Mouse (Mus musculus) midbrain, embryonic 10.5 days (tissue): ENCODE results near the gene Slc43a2. TPM values are rescaled to one million over a fixed set of nuclear protein-coding genes. Genes with fewer than 3 reads are reported as not detected.

ENCODE experiments used
- DNase-seq: peaks from one replicate; pipeline ENCODE4 v3.0.0-alpha.2; 2017; ENCODE audit warnings: low spot score
- H3K27ac ChIP-seq: fragments of 300-500 bp; sonication (generic); replicated peaks from 2 replicates; pipeline ENCODE4 v1.5.1; 2016; ENCODE audit warnings: mild to moderate bottlenecking
- H3K27me3 ChIP-seq: fragments of 300-500 bp; sonication (generic); 2 replicates; pipeline ENCODE4 v1.6.1; 2016; ENCODE audit warnings: low read depth, mild to moderate bottlenecking; ENCODE audit not compliant: poor library complexity, severe bottlenecking
- H3K36me3 ChIP-seq: fragments of 300-500 bp; sonication (generic); 2 replicates; pipeline ENCODE4 v1.6.1; 2016; ENCODE audit warnings: mild to moderate bottlenecking, moderate library complexity
- H3K4me1 ChIP-seq: fragments of 300-500 bp; sonication (generic); 2 replicates; pipeline ENCODE4 v1.6.1; 2016
- H3K4me3 ChIP-seq: fragments of 300-500 bp; sonication (generic); 2 replicates; pipeline ENCODE4 v1.5.1; 2016; ENCODE audit warnings: mild to moderate bottlenecking, moderate library complexity
- H3K9me3 ChIP-seq: fragments of 300-500 bp; sonication (generic); replicated peaks from 2 replicates; pipeline ENCODE4 v1.6.1; 2016; ENCODE audit warnings: mild to moderate bottlenecking
- WGBS: fragments of 180-500 bp; shearing (Covaris S2); methylation state at CpG from one replicate; pipeline ENCODE4 v1.1.7; 2016; 5-methylcytosine and 5-hydroxymethylcytosine counted together
- microRNA-seq: library from miRNA; unstranded; fragments of <30 nt; microRNA quantifications from one replicate; pipeline ENCODE4, GENCODE M21; 2017
- polyA plus RNA-seq: library from polyadenylated mRNA; unstranded; fragments of >200 nt; fragmentation: Nextera tagmentation; extraction: Ambion mirVana; gene quantifications from 2 replicates; pipeline ENCODE4 v1.2.1, GENCODE M21; 2016

Gene Slc43a2
- polyA plus RNA-seq, 1 experiment from 2014 or later = 6.5 TPM

GRCm38 (mm10) chr11:75614769-75615168 is 83.3 kb downstream of the Slc43a2 start:
- no peak for DNase-seq
- Histone ChIP-seq H3K36me3 (peaks cover 92% of the 10 kb centered on the region), H3K4me3 (no peak overlapping the region)

GRCm38 (mm10) chr11:75615556-75615955 is 84.1 kb downstream of the Slc43a2 start:
- H3K36me3 ChIP-seq = peaks cover 92% of the 10 kb centered on the region
- no peaks in the 10 kb centered on the region for H3K27me3 ChIP-seq
- WGBS = 90% methylated on average over 2 of the region's 2 CpGs
- DNase-seq = no peak
- H3K4me1 ChIP-seq = no peaks in the 10 kb centered on the region
- no peak overlapping the region for H3K27ac ChIP-seq
- no peaks in the 10 kb centered on the region for H3K9me3 ChIP-seq
- H3K4me3 ChIP-seq = no peak overlapping the region

More at GRCm38 (mm10) chr11:75614769-75615168, 83.3 kb downstream of the Slc43a2 start:
- Histone ChIP-seq H3K9me3 (no peaks in the 10 kb centered on the region), H3K4me1 (no peaks in the 10 kb centered on the region), H3K27me3 (no peaks in the 10 kb centered on the region), H3K27ac (no peak overlapping the region)
- WGBS = 93% methylated on average over 1 of the region's 1 CpGs

- no peak overlapping the region for H3K27ac ChIP-seq
- H3K27me3 ChIP-seq = no peaks in the 10 kb centered on the region
- H3K4me3 ChIP-seq = no peak overlapping the region
- 81% methylated on average over 5 of the region's 5 CpGs for WGBS
- H3K4me1 ChIP-seq = no peaks in the 10 kb centered on the region
- H3K36me3 ChIP-seq = peaks cover 88% of the 10 kb centered on the region
- no peaks in the 10 kb centered on the region for H3K9me3 ChIP-seq
- DNase-seq = no peak
Observed at GRCm38 (mm10) chr11:75619133-75619532, 87.6 kb downstream of the Slc43a2 start.

GRCm38 (mm10) chr11:75620136-75620780 is 88.8 kb downstream of the Slc43a2 start:
- peaks cover 84% of the 10 kb centered on the region for H3K36me3 ChIP-seq
- WGBS = 91% methylated on average over 12 of the region's 12 CpGs
- H3K4me1 ChIP-seq = no peaks in the 10 kb centered on the region

GRCm38 (mm10) chr11:75621426-75621825 is 89.9 kb downstream of the Slc43a2 start:
- Histone ChIP-seq H3K9me3 (no peaks in the 10 kb centered on the region), H3K36me3 (peaks cover 86% of the 10 kb centered on the region)
- WGBS = 90% methylated on average over 2 of the region's 2 CpGs

More at GRCm38 (mm10) chr11:75620136-75620780, 88.8 kb downstream of the Slc43a2 start:
- Histone ChIP-seq H3K27ac (no peak overlapping the region), H3K27me3 (no peaks in the 10 kb centered on the region), H3K9me3 (no peaks in the 10 kb centered on the region), H3K4me3 (no peak overlapping the region)
- DNase-seq = no peak

GRCm38 (mm10) chr11:75622588-75623329 is 91.3 kb downstream of the Slc43a2 start:
- H3K27me3 ChIP-seq = no peaks in the 10 kb centered on the region
- DNase-seq = no peak
- H3K9me3 ChIP-seq = no peaks in the 10 kb centered on the region
- no peak overlapping the region for H3K27ac ChIP-seq
- 86% methylated on average over 2 of the region's 2 CpGs for WGBS
- no peak overlapping the region for H3K4me3 ChIP-seq
- H3K36me3 ChIP-seq = peaks cover 85% of the 10 kb centered on the region
- no peaks in the 10 kb centered on the region for H3K4me1 ChIP-seq

More at GRCm38 (mm10) chr11:75621426-75621825, 89.9 kb downstream of the Slc43a2 start:
- Histone ChIP-seq H3K4me3 (no peak overlapping the region), H3K4me1 (no peaks in the 10 kb centered on the region), H3K27me3 (no peaks in the 10 kb centered on the region), H3K27ac (no peak overlapping the region)
- DNase-seq = no peak

GRCm38 (mm10) chr11:75624102-75624554 is 92.6 kb downstream of the Slc43a2 start:
- Histone ChIP-seq H3K27me3 (no peaks in the 10 kb centered on the region), H3K36me3 (peaks cover 85% of the 10 kb centered on the region), H3K9me3 (no peaks in the 10 kb centered on the region), H3K27ac (no peak overlapping the region), H3K4me3 (no peak overlapping the region), H3K4me1 (no peaks in the 10 kb centered on the region)
- 72% methylated on average over 2 of the region's 2 CpGs for WGBS
- no peak for DNase-seq

GRCm38 (mm10) chr11:75625820-75626219 is 94.3 kb downstream of the Slc43a2 start:
- Histone ChIP-seq H3K9me3 (no peaks in the 10 kb centered on the region), H3K4me1 (peaks cover 15% of the 10 kb centered on the region), H3K4me3 (no peak overlapping the region), H3K27me3 (no peaks in the 10 kb centered on the region), H3K27ac (no peak overlapping the region), H3K36me3 (peaks cover 68% of the 10 kb centered on the region)
- WGBS = 96% methylated on average over 4 of the region's 4 CpGs
- no peak for DNase-seq

Small RNA genes within 50 kb of the gene (microRNA-seq; reads per million reads assigned to microRNA genes)
- not detected for gene Mir3971

Other genes with a start within 250 kb of the Slc43a2 start
- gene Rpa1, start 183.4 kb upstream of the Slc43a2 start, polyA plus RNA-seq = 179 and 197 TPM in 2 replicates
- 17.5 and 19.5 TPM in 2 replicates for gene Smyd4, start 183.3 kb upstream of the Slc43a2 start, polyA plus RNA-seq
- gene Serpinf1, start 109.0 kb upstream of the Slc43a2 start, polyA plus RNA-seq = 69.6 and 70.2 TPM in 2 replicates
- not detected in 2 replicates for gene Serpinf2, start 92.1 kb upstream of the Slc43a2 start, polyA plus RNA-seq
- 5.7 and 7.5 TPM in 2 replicates for gene Wdr81, start 77.0 kb upstream of the Slc43a2 start, polyA plus RNA-seq
- gene Tlcd2, start 70.0 kb upstream of the Slc43a2 start, polyA plus RNA-seq = 10.2 and 10.6 TPM in 2 replicates
- 67.3 and 72.2 TPM in 2 replicates for gene Prpf8, start 44.9 kb upstream of the Slc43a2 start, polyA plus RNA-seq
- gene Rilp, start 21.6 kb upstream of the Slc43a2 start, polyA plus RNA-seq = 0.35 and 0.44 TPM in 2 replicates
- gene Scarf1, start 18.2 kb upstream of the Slc43a2 start, polyA plus RNA-seq = 4.7 and 4.8 TPM in 2 replicates
- 63.4 and 65.5 TPM in 2 replicates for gene Pitpna, start 56.4 kb downstream of the Slc43a2 start, polyA plus RNA-seq
- 19.6 and 23.8 TPM in 2 replicates for gene Inpp5k, start 99.3 kb downstream of the Slc43a2 start, polyA plus RNA-seq
- 16.4 and 19.3 TPM in 2 replicates for gene Myo1c, start 118.8 kb downstream of the Slc43a2 start, polyA plus RNA-seq
- gene Crk, start 147.6 kb downstream of the Slc43a2 start, polyA plus RNA-seq = 127 and 133 TPM in 2 replicates
- 1,400 and 1,401 TPM in 2 replicates for gene Ywhae, start 201.2 kb downstream of the Slc43a2 start, polyA plus RNA-seq